Mouse (Mus musculus): ENCODE data around the gene Wnt6. TPM values are rescaled to one million over a fixed set of nuclear protein-coding genes. Genes with fewer than 3 reads are reported as not detected.

The Wnt6 gene
- 1.9 and 3.5 TPM in 2 replicates for polyA plus RNA-seq (2012; rRNA removed)

GRCm38 (mm10) chr1:74771845-74771930, at the start of gene Wnt6:
TSS of gene Wnt6 (plus strand) at chr1:74771892.

GRCm38 (mm10) chr1:74748643-74749271, 22.9 kb upstream of the Wnt6 start, which contains the start of gene Prkag3:
TSS of gene Prkag3 (minus strand) at chr1:74749221.

GRCm38 (mm10) chr1:74791249-74791648, 19.6 kb downstream of the Wnt6 start, which contains the start of gene Wnt10a:
TSS of gene Wnt10a (plus strand) at chr1:74791516.

Other genes with a start within 250 kb of the Wnt6 start
- gene Plcd4, start 229.0 kb upstream of the Wnt6 start, polyA plus RNA-seq (2012; rRNA removed): 0.03 and 0.06 TPM in 2 replicates
- 0.31 and 1.2 TPM in 2 replicates for gene Usp37, start 227.6 kb upstream of the Wnt6 start, polyA plus RNA-seq (2012; rRNA removed)
- 3.8 and 4.4 TPM in 2 replicates for gene Zfp142, start 183.6 kb upstream of the Wnt6 start, polyA plus RNA-seq (2012; rRNA removed)
- 4.7 and 5.1 TPM in 2 replicates for gene Bcs1l, start 183.6 kb upstream of the Wnt6 start, polyA plus RNA-seq (2012; rRNA removed)
- gene Rnf25, start 170.5 kb upstream of the Wnt6 start, polyA plus RNA-seq (2012; rRNA removed): 16.7 and 18.9 TPM in 2 replicates
- 0.87 and 0.96 TPM in 2 replicates for gene Stk36, start 170.4 kb upstream of the Wnt6 start, polyA plus RNA-seq (2012; rRNA removed)
- gene Ttll4, start 110.1 kb upstream of the Wnt6 start, polyA plus RNA-seq (2012; rRNA removed): 3.9 and 7.7 TPM in 2 replicates
- 6.2 and 8.6 TPM in 2 replicates for gene Cyp27a1, start 58.3 kb upstream of the Wnt6 start, polyA plus RNA-seq (2012; rRNA removed)
- gene Prkag3, start 22.7 kb upstream of the Wnt6 start, polyA plus RNA-seq (2012; rRNA removed): 0.35 and 0.84 TPM in 2 replicates
- gene Wnt10a, start 19.6 kb downstream of the Wnt6 start, polyA plus RNA-seq (2012; rRNA removed): 4.7 and 7.0 TPM in 2 replicates
- 1.2 and 1.7 TPM in 2 replicates for gene Cdk5r2, start 83.0 kb downstream of the Wnt6 start, polyA plus RNA-seq (2012; rRNA removed)
- 0.46 and 1.0 TPM in 2 replicates for gene Fev, start 113.5 kb downstream of the Wnt6 start, polyA plus RNA-seq (2012; rRNA removed)
- gene Cryba2, start 121.3 kb downstream of the Wnt6 start, polyA plus RNA-seq (2012; rRNA removed): 0.32 and 0.60 TPM in 2 replicates
- 0.02 TPM in 1 of 2 replicates, not detected in the other for gene Cfap65, start 163.7 kb downstream of the Wnt6 start, polyA plus RNA-seq (2012; rRNA removed)
- 47.6 and 74.9 TPM in 2 replicates for gene Ihh, start 179.8 kb downstream of the Wnt6 start, polyA plus RNA-seq (2012; rRNA removed)